Mouse (Mus musculus): ENCODE results near the gene Krtap5-3.

- TF ChIP-seq GATA1 (IDR thresholded peaks at IDR 0.05; ENCODE audit: low read length) (no peak), TAL1 (IDR thresholded peaks at IDR 0.05; ENCODE audit: low read length) (no peak)
These were observed 45.9 kb upstream of the Krtap5-3 start for GRCm38 (mm10) chr7:142155308-142155707.

All from erythroblast, embryonic 14.5 days (primary cell).